Mouse (Mus musculus): ENCODE data around the gene Tomm20l. TPM values are rescaled to one million over a fixed set of nuclear protein-coding genes. Genes with fewer than 3 reads are reported as not detected.
"Not testable (repeated sequence)": the region's sequence is repeated elsewhere in the genome, so short reads cannot be mapped to it uniquely, and the experiment has no call there.

The Tomm20l gene
- polyA plus RNA-seq (2017; shearing (Covaris generic)): not detected

GRCm38 (mm10) chr12:71111331-71111730, at the start of gene Tomm20l:
TSS of gene Tomm20l (plus strand) at chr12:71111428.
- no peak for ATAC-seq

GRCm38 (mm10) chr12:71069846-71070245, 41.4 kb upstream of the Tomm20l start:
- no peak for ATAC-seq

GRCm38 (mm10) chr12:71072048-71072447, 39.2 kb upstream of the Tomm20l start:
- no peak for ATAC-seq

- peak; percentile 69 for ATAC-seq
Measured at GRCm38 (mm10) chr12:71073113-71073730, 38.0 kb upstream of the Tomm20l start.

GRCm38 (mm10) chr12:71086331-71086730, 24.9 kb upstream of the Tomm20l start:
- no peak for ATAC-seq

GRCm38 (mm10) chr12:71104275-71104674, 7.0 kb upstream of the Tomm20l start:
- not testable (repeated sequence) for ATAC-seq

- ATAC-seq: no peak
Measured at GRCm38 (mm10) chr12:71107216-71107771, 3.9 kb upstream of the Tomm20l start.

- ATAC-seq: no peak
Measured at GRCm38 (mm10) chr12:71113074-71113473, 1.8 kb downstream of the Tomm20l start.

GRCm38 (mm10) chr12:71113675-71114288, 2.6 kb downstream of the Tomm20l start:
- ATAC-seq: peak; percentile 97

- ATAC-seq: no peak
Measured at GRCm38 (mm10) chr12:71116411-71116810, 5.2 kb downstream of the Tomm20l start.

GRCm38 (mm10) chr12:71122731-71123130, 11.5 kb downstream of the Tomm20l start:
- ATAC-seq: no peak

- no peak for ATAC-seq
Measured at GRCm38 (mm10) chr12:71123286-71123685, 12.1 kb downstream of the Tomm20l start.

GRCm38 (mm10) chr12:71135581-71135980, 24.4 kb downstream of the Tomm20l start:
- ATAC-seq: no peak

GRCm38 (mm10) chr12:71136130-71136973, 25.1 kb downstream of the Tomm20l start, which contains the start of the genes Timm9 and 2700049A03Rik:
TSS of gene Timm9 (minus strand) at chr12:71136684.
TSS of gene 2700049A03Rik (plus strand) at chr12:71136848.
- peak; percentile 78 for ATAC-seq

GRCm38 (mm10) chr12:71136974-71137491, 25.8 kb downstream of the Tomm20l start:
- ATAC-seq: peak; percentile 70

- no peak for ATAC-seq
Measured at GRCm38 (mm10) chr12:71137686-71138085, 26.5 kb downstream of the Tomm20l start.

- ATAC-seq: no peak
Measured at GRCm38 (mm10) chr12:71139258-71139828, 28.1 kb downstream of the Tomm20l start.

GRCm38 (mm10) chr12:71141189-71141588, 30.0 kb downstream of the Tomm20l start:
- no peak for ATAC-seq

- ATAC-seq: peak; percentile 70
Measured at GRCm38 (mm10) chr12:71147641-71148040, 36.4 kb downstream of the Tomm20l start.

- no peak for ATAC-seq
Measured at GRCm38 (mm10) chr12:71148801-71149200, 37.6 kb downstream of the Tomm20l start.

- no peak for ATAC-seq
Measured at GRCm38 (mm10) chr12:71149456-71149855, 38.2 kb downstream of the Tomm20l start.

GRCm38 (mm10) chr12:71150167-71150566, 38.9 kb downstream of the Tomm20l start:
- ATAC-seq: no peak
